Mouse (Mus musculus): ENCODE measurements around the gene Clec3b. TPM values are rescaled to one million over a fixed set of nuclear protein-coding genes. Genes with fewer than 3 reads are reported as not detected.

Gene Clec3b
- polyA plus RNA-seq, 1 experiment from 2014 or later, result not detected

GRCm38 (mm10) chr9:123188271-123188670, 37.5 kb downstream of the Clec3b start:
- no peaks in the 10 kb centered on the region for H3K27me3 ChIP-seq (ENCODE audit: control insufficient read depth, insufficient read depth, low read length)
- no peaks in the 10 kb centered on the region for H3K9me3 ChIP-seq (ENCODE audit: control insufficient read depth, low read length)
- H3K4me3 ChIP-seq (ENCODE audit: control insufficient read depth in 1 of 2, insufficient read depth in 1 of 2, low read depth in 1 of 2, low read length in 2 of 2), result no peak overlapping the region
- no peak overlapping the region for H3K4me2 ChIP-seq (ENCODE audit: low read length)
- peaks cover 2 to 5% of the 10 kb centered on the region in 2 experiments; a peak in 3 of 4 replicates for H3K4me1 ChIP-seq (ENCODE audit: control insufficient read depth in 2 of 2, insufficient read depth in 2 of 2, low read length in 2 of 2)
- H3K9ac ChIP-seq (ENCODE audit: low read length), result no peak overlapping the region
- H3K27ac ChIP-seq (replicated peaks in 1 of 2; ENCODE audit: control insufficient read depth in 1 of 2, insufficient read depth in 1 of 2, low read depth in 2 of 2, low read length in 2 of 2), result no peak overlapping the region
- ATAC-seq (ENCODE audit: insufficient number of reproducible peaks, insufficient read depth, low FRiP score, low read depth), result no peak
- no peaks in the 10 kb centered on the region for H3K36me3 ChIP-seq (ENCODE audit: control insufficient read depth, insufficient read depth, low read length)
- WGBS, result 74% methylated on average over 2 of the region's 2 CpGs

GRCm38 (mm10) chr9:123200116-123200515, 49.4 kb downstream of the Clec3b start:
- WGBS, result 60% methylated on average over 3 of the region's 3 CpGs

GRCm38 (mm10) chr9:123206526-123206925, 55.8 kb downstream of the Clec3b start:
- 40% methylated on average over 2 of the region's 2 CpGs for WGBS
- H3K9me3 ChIP-seq (ENCODE audit: control insufficient read depth, low read length), result no peaks in the 10 kb centered on the region
- H3K4me1 ChIP-seq (ENCODE audit: control insufficient read depth in 2 of 2, insufficient read depth in 2 of 2, low read length in 2 of 2), result peaks cover 0 to 2% of the 10 kb centered on the region in 2 experiments; a peak in 1 of 4 replicates
- no peak for ATAC-seq (ENCODE audit: insufficient number of reproducible peaks, insufficient read depth, low FRiP score, low read depth)
- no peak overlapping the region for H3K9ac ChIP-seq (ENCODE audit: low read length)
- H3K4me3 ChIP-seq (ENCODE audit: control insufficient read depth in 1 of 2, insufficient read depth in 1 of 2, low read depth in 1 of 2, low read length in 2 of 2), result no peak overlapping the region
- H3K27ac ChIP-seq (replicated peaks in 1 of 2; ENCODE audit: control insufficient read depth in 1 of 2, insufficient read depth in 1 of 2, low read depth in 2 of 2, low read length in 2 of 2), result no peak overlapping the region
- H3K4me2 ChIP-seq (ENCODE audit: low read length), result no peak overlapping the region
- H3K27me3 ChIP-seq (ENCODE audit: control insufficient read depth, insufficient read depth, low read length), result no peaks in the 10 kb centered on the region
- no peaks in the 10 kb centered on the region for H3K36me3 ChIP-seq (ENCODE audit: control insufficient read depth, insufficient read depth, low read length)

More at GRCm38 (mm10) chr9:123200116-123200515, 49.4 kb downstream of the Clec3b start:
- H3K9ac ChIP-seq (ENCODE audit: low read length), result no peak overlapping the region
- H3K4me1 ChIP-seq (ENCODE audit: control insufficient read depth in 2 of 2, insufficient read depth in 2 of 2, low read length in 2 of 2), result no peaks in the 10 kb centered on the region
- H3K27ac ChIP-seq (replicated peaks in 1 of 2; ENCODE audit: control insufficient read depth in 1 of 2, insufficient read depth in 1 of 2, low read depth in 2 of 2, low read length in 2 of 2), result no peak overlapping the region
- H3K4me3 ChIP-seq (ENCODE audit: control insufficient read depth in 1 of 2, insufficient read depth in 1 of 2, low read depth in 1 of 2, low read length in 2 of 2), result no peak overlapping the region
- H3K36me3 ChIP-seq (ENCODE audit: control insufficient read depth, insufficient read depth, low read length), result no peaks in the 10 kb centered on the region
- no peaks in the 10 kb centered on the region for H3K27me3 ChIP-seq (ENCODE audit: control insufficient read depth, insufficient read depth, low read length)
- no peak for ATAC-seq (ENCODE audit: insufficient number of reproducible peaks, insufficient read depth, low FRiP score, low read depth)
- no peaks in the 10 kb centered on the region for H3K9me3 ChIP-seq (ENCODE audit: control insufficient read depth, low read length)
- no peak overlapping the region for H3K4me2 ChIP-seq (ENCODE audit: low read length)

- Histone ChIP-seq H3K9ac (ENCODE audit: low read length) (no peak overlapping the region), H3K36me3 (ENCODE audit: control insufficient read depth, insufficient read depth, low read length) (no peaks in the 10 kb centered on the region), H3K4me1 (ENCODE audit: control insufficient read depth in 2 of 2, insufficient read depth in 2 of 2, low read length in 2 of 2) (peaks cover 0 to 2% of the 10 kb centered on the region in 2 experiments; a peak in 1 of 4 replicates), H3K4me3 (ENCODE audit: control insufficient read depth in 1 of 2, insufficient read depth in 1 of 2, low read depth in 1 of 2, low read length in 2 of 2) (no peak overlapping the region), H3K27me3 (ENCODE audit: control insufficient read depth, insufficient read depth, low read length) (no peaks in the 10 kb centered on the region), H3K27ac (replicated peaks in 1 of 2; ENCODE audit: control insufficient read depth in 1 of 2, insufficient read depth in 1 of 2, low read depth in 2 of 2, low read length in 2 of 2) (no peak overlapping the region), H3K4me2 (ENCODE audit: low read length) (no peak overlapping the region), H3K9me3 (ENCODE audit: control insufficient read depth, low read length) (no peaks in the 10 kb centered on the region)
- 74% methylated on average over 2 of the region's 2 CpGs for WGBS
- no peak for ATAC-seq (ENCODE audit: insufficient number of reproducible peaks, insufficient read depth, low FRiP score, low read depth)
These were observed 56.2 kb downstream of the Clec3b start for GRCm38 (mm10) chr9:123206948-123207347.

Other genes with a start within 250 kb of the Clec3b start
- 10.8 and 11.5 TPM in 2 replicates for gene Zfp105, start 227.9 kb upstream of the Clec3b start, polyA plus RNA-seq (2014; fragmentation: Nextera tagmentation; extraction: Ambion mirVana)
- gene 1110059G10Rik, start 199.9 kb upstream of the Clec3b start, polyA plus RNA-seq (2014; fragmentation: Nextera tagmentation; extraction: Ambion mirVana), result 28.0 and 30.0 TPM in 2 replicates
- gene Kif15, start 199.9 kb upstream of the Clec3b start, polyA plus RNA-seq (2014; fragmentation: Nextera tagmentation; extraction: Ambion mirVana), result 22.2 and 26.2 TPM in 2 replicates
- gene Tmem42, start 129.6 kb upstream of the Clec3b start, polyA plus RNA-seq (2014; fragmentation: Nextera tagmentation; extraction: Ambion mirVana), result 23.0 and 23.5 TPM in 2 replicates
- 0.35 and 0.49 TPM in 2 replicates for gene Tgm4, start 116.2 kb upstream of the Clec3b start, polyA plus RNA-seq (2014; fragmentation: Nextera tagmentation; extraction: Ambion mirVana)
- 36.5 and 36.9 TPM in 2 replicates for gene Zdhhc3, start 37.7 kb upstream of the Clec3b start, polyA plus RNA-seq (2014; fragmentation: Nextera tagmentation; extraction: Ambion mirVana)
- 68.0 and 72.9 TPM in 2 replicates for gene Exosc7, start 37.7 kb upstream of the Clec3b start, polyA plus RNA-seq (2014; fragmentation: Nextera tagmentation; extraction: Ambion mirVana)
- 0.14 TPM in 1 of 2 replicates, not detected in the other for gene Cdcp1, start 65.1 kb downstream of the Clec3b start, polyA plus RNA-seq (2014; fragmentation: Nextera tagmentation; extraction: Ambion mirVana)
- gene Tmem158, start 109.8 kb downstream of the Clec3b start, polyA plus RNA-seq (2014; fragmentation: Nextera tagmentation; extraction: Ambion mirVana), result 6.6 and 7.2 TPM in 2 replicates
- 1,217 and 1,378 TPM in 2 replicates for gene Lars2, start 216.0 kb downstream of the Clec3b start, polyA plus RNA-seq (2014; fragmentation: Nextera tagmentation; extraction: Ambion mirVana)

Data from heart, embryonic 14.5 days (tissue).